Mouse (Mus musculus) c-Kit-positive CD71-positive TER-119-positive erythroid progenitor cells, embryonic 14.5 days (primary cell): ENCODE measurements around the gene Gm28048.

Source experiments
- DNase-seq: peaks from one replicate; pipeline ENCODE4 v3.0.0-alpha.2; 2013; ENCODE audit warnings: low spot score

The Gm28048 gene

DNA sequence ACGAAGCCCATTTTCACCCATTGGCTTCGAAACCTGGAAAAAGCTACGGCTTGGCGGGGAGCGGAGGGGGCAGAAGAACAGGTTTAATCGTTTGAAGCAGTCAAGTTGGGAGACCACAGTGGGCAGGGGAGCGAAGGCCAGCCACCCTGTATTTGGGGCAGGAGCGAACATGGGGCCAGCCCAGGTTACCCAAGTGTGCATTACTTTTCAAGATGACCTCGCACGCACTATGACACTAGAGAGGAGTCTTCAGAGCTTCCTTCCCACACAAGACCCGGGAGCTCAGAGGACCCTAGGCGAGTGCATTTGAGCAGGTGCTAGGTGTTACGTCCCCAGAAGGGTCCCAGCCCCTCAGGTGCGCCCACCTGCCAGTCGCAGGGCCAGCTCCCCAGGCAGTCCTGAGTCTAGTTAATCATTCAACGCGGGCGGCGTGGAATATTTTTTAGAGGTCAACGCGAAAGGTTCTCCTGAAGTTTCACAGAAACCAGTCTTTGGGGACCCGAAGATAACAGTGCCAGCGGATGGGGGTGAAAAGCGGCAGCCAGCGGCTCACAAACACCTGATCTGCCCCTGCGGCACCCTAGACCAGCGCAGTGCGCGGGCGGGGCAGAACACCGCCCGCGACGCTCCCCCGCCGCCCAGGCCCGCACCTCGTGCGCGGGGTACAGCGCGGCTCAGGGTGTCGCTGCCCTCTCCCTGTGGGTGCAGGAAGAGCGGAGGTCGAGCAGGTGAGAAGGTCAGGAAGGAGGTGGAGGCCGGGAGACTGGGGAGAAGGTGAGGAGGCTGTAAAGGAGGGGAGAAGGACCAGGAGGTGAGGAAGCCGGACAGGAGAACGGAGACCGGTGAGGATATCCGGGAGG, 123.2 kb downstream of the Gm28048 start:
- no peak for DNase-seq

DNA sequence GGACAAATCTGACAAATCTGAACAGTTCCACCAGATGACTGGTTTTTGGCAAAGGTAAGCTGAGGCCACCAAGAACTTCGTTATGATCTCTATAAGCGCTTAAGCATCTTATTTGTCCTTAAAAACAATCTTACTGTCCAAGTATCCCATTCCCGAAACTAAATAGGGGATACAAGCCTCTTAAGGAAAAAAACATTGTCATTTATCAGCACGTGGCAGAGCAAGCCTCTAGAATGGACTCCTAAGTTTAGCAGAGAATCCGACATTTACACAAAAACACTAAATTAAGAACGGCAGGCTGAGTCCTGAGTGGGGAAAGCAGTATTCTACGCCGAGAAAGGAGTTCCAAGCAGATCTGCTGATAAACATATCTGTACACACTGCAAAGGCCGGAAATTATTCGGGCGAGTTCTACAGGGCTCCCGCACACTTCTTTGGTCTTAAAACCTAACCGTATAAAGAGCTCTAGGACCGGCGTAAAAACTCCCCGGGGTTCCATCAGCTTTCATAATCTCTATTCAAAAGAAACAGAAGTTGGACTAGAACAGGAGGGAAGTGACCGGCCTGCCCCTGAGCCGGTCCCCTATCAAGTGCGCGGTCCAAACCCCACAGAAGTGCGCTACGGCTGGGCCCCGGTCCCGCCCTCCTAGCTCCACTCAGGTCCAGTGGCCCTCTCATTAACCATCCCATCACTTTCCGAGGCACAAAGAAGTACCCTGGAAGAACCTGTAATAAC, 124.0 kb downstream of the Gm28048 start:
- DNase-seq, result no peak

DNA sequence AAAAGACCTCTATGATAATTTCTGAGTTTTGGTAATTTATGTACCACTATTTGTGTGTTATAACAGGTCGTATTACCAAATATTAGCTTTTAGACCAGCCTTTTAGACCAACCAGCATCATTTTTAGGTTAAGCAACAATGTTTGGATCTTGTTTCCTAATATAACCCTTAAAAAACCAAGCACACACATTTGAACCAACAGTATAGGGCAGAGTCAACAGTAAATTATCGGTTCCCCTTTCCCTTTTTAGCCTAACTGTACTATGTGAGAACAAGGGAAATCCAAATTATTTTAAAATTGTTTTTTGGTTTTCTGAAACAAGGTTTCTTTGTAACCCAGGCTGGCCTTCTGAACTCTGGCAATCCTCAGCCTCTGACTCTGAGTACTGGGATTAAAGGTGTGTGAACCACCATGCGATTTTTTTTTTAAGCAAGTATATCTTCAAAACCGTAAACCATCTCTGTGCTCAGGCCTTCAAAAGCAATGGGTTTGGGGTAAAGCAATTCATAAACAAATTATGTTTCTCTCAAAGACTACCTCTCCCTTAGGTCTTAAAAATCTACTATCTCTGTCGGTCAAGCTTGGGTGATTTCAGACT, 124.7 kb downstream of the Gm28048 start:
- DNase-seq, result no peak

DNA sequence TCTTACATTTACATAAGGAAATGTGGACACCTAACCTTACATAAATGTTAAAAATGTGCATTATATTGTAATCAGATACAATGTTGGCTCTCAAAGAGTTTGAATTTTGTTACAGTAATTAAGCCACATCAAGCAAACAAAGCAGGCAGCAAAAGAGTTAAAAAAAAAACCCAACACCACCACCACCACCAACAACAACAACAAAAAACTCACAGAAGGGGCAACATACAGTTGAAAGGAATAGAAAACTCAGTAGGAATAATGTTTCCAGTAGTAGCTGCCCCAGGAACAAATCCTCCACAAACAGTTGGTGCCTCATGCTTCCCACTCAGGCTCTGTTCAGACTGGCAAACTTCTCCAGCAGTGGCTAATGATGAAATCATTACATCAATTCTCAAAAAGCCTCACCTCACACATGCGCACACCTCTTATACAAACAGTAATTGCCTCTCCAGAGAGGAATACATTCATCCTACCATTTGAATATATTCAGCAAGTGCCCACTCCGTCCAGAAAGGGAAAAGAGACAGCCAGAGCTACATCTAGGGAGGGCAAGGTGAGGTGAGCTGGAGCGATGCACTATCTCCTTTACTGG, 125.4 kb downstream of the Gm28048 start:
- no peak for DNase-seq

DNA sequence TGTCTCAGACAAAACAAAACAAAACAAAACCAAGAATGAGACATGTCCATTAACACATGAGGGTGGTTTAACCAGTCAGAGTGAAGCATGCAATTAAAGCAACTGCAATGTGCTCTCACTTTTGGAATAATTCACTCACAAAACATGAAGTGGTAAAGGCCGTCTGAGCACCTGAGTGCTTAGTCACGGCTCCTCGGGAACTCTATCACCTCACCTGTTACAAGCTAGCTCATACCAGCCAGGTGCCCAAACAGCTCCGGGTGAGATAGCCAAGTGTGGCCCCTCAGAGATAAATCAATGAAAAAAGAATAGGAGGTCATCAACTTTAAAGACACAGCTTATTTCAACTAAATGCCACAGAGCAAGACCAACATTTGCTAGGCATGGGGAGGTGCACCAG, 127.3 kb downstream of the Gm28048 start:
- DNase-seq, result no peak

DNA sequence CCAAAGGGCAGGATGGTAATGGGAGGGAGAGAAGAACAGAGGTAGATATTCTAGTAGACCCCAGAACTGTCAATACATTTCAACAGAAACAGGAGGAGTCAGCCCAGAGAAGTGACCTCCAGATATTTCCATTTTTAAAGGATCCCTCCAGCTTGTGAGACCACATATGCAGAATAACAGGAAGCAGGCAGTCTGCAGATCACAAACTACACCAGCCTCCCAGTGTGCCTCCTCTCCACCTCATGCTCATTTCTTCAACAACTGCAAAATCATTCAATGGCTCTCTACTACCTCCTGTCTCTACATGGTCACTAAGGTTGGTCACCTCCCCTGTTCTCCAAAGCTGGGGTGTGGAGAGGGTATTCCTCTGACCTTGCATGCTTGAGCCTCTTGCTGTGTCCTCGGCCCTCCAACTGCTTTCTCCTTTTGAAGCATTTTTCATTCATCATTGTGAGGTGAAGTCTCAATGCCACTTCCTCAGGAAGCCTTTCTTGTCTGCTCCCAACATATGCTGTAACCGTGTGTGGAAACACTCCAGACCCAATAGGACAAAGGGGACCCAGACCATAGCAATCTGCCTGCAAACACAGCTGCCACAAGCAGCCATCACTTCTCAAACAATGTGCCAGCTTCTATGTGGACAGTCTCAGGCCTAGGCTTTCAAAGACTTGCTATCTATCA, 128.3 kb downstream of the Gm28048 start:
- DNase-seq, result no peak

DNA sequence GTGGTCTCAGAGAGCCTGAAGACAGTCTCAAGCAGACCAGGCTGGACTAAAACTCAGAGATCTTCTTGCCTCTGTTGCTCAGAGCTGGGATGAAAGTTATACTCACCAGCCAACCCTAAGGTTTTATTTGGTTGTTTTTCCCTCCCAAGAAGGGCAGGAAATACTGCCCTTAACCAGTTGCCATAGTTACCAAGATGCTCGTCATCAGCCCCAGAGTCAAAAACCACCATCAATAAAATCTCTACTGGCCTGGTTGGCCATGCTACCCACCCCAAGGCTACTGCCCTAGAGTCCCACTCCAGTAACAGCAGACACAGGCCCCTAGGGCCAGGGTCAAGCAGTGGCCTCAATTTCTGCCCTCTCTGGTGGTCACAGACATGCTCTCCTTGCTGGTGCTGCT, 129.4 kb downstream of the Gm28048 start:
- no peak for DNase-seq

- no peak for DNase-seq
Observed at GRCm38 (mm10) chr11:22851416-22851815, 130.5 kb downstream of the Gm28048 start.

GRCm38 (mm10) chr11:22850077-22850476, 131.8 kb downstream of the Gm28048 start:
- no peak for DNase-seq

GRCm38 (mm10) chr11:22848649-22849195, 133.2 kb downstream of the Gm28048 start:
- no peak for DNase-seq

DNA sequence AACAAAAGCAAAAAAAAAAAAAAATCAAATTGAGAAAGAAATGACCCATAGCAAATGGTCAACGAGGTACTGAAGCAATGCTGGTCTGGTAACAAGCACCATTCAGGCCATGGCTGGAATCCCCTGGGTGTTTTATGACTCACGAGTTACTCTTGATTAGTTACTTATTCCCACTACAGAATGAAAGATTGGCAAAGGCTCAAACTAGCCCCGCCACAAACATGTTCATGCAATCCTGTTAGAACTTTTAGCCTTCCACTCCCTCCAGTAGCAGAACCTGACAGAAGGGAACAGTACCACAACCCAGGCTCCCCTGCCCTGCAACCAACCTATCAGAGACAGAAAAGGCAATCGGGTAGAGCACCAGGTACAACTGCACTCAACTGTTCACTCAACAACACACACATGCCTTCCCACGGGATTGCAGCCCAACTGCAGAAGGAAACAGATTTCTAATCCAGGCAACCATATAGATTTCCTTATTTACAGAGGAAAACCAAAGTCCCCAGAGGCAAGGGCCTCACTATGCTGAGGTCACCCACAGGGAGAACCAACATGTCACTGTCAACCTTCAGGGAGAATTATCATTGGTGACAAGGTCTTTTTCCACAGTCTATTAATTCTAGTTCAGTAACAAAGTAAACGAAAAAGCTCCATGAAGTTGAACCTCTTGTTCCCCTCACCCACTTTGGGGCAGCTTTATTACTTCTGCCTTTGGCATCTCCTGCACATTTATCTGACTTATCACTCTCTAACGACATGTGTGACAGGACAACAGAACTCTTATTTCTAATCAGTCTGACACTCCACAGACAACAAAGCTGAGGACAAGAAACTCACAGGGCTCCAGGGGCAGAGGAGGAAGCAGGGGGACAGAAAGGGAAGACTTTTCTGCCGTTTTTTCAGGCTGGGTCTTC, 133.9 kb downstream of the Gm28048 start:
- DNase-seq, result no peak

GRCm38 (mm10) chr11:22846960-22847731, 134.7 kb downstream of the Gm28048 start:
- DNase-seq, result no peak

DNA sequence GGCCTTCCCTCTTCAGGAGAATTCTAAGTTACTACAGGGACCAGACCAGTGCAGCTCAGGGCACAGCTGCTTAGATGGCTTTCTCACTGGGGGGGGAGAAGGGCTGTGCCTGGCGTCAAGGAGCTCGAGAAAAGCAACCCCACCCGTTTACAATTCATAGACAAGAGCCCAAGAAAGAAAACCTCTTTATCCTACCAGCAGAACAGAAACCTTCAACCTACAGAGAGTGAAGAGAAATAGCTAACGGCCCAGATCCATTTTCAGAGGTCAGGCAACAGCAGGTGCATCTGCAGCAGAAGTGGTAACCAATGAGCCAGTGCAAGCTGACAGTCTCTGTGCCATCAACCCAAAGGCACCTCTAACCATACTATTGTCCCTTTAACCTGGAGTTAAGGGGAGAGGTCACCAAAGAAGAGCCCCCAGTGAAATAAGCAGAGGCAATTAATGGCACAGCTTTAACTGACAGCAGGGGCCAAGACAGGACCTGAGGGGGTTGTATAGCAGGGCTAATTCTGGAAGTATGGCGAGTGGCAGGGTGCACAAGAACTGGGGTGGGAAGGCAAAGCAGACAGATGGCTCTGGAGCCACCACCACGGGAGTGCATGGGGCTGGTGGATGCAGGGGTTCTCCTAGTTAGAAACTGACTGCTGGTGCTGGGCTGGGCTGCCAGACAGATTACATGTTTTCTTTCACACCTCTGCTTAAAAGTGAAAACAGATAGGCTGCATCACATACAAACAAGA, 135.6 kb downstream of the Gm28048 start:
- no peak for DNase-seq

GRCm38 (mm10) chr11:22844754-22845718, 136.9 kb downstream of the Gm28048 start:
- DNase-seq, result no peak

DNA sequence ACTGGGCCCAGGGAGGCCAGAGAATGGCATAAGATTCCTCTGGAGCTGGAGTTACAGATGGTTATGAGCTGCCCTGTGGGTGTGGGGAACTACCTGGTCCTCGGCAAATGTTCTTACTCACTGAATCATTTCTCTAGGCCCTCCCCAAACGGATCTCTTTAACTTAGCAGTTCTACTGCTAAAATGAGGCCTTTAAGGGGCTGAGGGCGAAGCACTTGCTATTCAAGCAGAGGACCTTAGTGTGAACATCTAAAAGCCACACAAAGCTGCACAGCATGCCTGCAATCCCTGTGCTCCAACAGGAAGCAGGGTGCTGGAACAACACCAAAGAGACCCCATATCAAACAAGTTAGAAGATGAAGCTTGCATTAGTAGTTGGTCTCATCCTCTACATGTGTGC, 142.4 kb downstream of the Gm28048 start:
- DNase-seq, result no peak

GRCm38 (mm10) chr11:22838361-22838760, 143.5 kb downstream of the Gm28048 start:
- no peak for DNase-seq

- no peak for DNase-seq
Observed at GRCm38 (mm10) chr11:22836269-22836668, 145.6 kb downstream of the Gm28048 start.

GRCm38 (mm10) chr11:22832600-22832999, 149.3 kb downstream of the Gm28048 start:
- DNase-seq, result no peak
